Mouse (Mus musculus) liver, embryonic 13.5 days (tissue): ENCODE results near the gene Disp2. TPM values are rescaled to one million over a fixed set of nuclear protein-coding genes. Genes with fewer than 3 reads are reported as not detected.

Experiments used
- ATAC-seq: fragments of 200-750 bp; cut with Nextera tagmentation; 2 replicates; pipeline ENCODE4 v1.8.0; 2017; ENCODE audit warnings: low read depth, mild to moderate bottlenecking, moderate number of reproducible peaks, moderate library complexity
- DNase-seq: peaks from one replicate; pipeline ENCODE4 v3.0.0; 2022
- H3K27ac ChIP-seq: fragments of 300-500 bp; sonication (generic); 2 replicates; pipeline ENCODE4 v1.5.1; 2015; ENCODE audit warnings: moderate library complexity, mild to moderate bottlenecking, inconsistent platforms
- H3K27me3 ChIP-seq: fragments of 300-500 bp; sonication (generic); 2 replicates; pipeline ENCODE4 v1.6.1; 2015; ENCODE audit warnings: mild to moderate bottlenecking, inconsistent platforms
- H3K36me3 ChIP-seq: fragments of 300-500 bp; sonication (generic); 2 replicates; pipeline ENCODE4 v1.6.1; 2015; ENCODE audit warnings: mild to moderate bottlenecking, inconsistent platforms
- H3K4me1 ChIP-seq: fragments of 300-500 bp; sonication (generic); replicated peaks from 2 replicates; pipeline ENCODE4 v1.6.1; 2015; ENCODE audit warnings: inconsistent platforms
- H3K4me2 ChIP-seq: fragments of 300-500 bp; sonication (generic); 2 replicates; pipeline ENCODE4 v1.6.1; 2015; ENCODE audit warnings: inconsistent platforms, mild to moderate bottlenecking, moderate library complexity
- H3K4me3 ChIP-seq: fragments of 300-500 bp; sonication (generic); replicated peaks from 2 replicates; pipeline ENCODE4 v1.5.1; 2015; ENCODE audit warnings: mild to moderate bottlenecking, inconsistent platforms
- H3K9ac ChIP-seq: fragments of 300-500 bp; sonication (generic); 2 replicates; pipeline ENCODE4 v1.6.1; 2015; ENCODE audit warnings: mild to moderate bottlenecking, inconsistent platforms
- H3K9me3 ChIP-seq: fragments of 300-500 bp; sonication (generic); replicated peaks from 2 replicates; pipeline ENCODE4 v1.6.1; 2016; ENCODE audit warnings: inconsistent platforms
- WGBS: fragments of 180-500 bp; shearing (Covaris S2); methylation state at CpG from one replicate; pipeline ENCODE4 v1.1.7; 2015; ENCODE audit not compliant: insufficient replicate concordance; 5-methylcytosine and 5-hydroxymethylcytosine counted together
- polyA plus RNA-seq: library from polyadenylated mRNA; unstranded; fragments of >200 nt; fragmentation: Nextera tagmentation; extraction: Ambion mirVana; gene quantifications from 2 replicates; pipeline ENCODE4 v1.2.1, GENCODE M21; 2015

Gene Disp2
- polyA plus RNA-seq, 1 experiment from 2014 or later = 0.24 TPM

DNA sequence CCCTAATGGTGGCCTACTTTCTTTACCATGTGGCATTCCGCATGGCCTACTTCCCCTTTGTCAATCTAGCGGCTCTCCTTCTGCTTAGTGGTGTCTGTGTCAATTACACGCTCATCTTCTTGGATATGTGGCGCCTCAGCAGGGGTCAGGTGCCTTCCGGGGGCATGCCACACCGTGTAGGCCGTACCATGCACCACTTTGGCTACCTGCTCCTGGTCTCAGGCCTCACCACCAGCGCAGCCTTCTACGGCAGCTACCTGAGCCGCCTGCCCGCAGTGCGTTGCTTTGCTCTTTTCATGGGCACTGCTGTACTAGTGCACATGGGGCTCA is 10.7 kb downstream of the Disp2 start:
- Histone ChIP-seq H3K4me1 (peaks cover 62% of the 10 kb centered on the region), H3K27ac (no peak overlapping the region), H3K4me2 (peak overlapping the region; percentile 54), H3K27me3 (peaks cover 21% of the 10 kb centered on the region), H3K9me3 (no peaks in the 10 kb centered on the region), H3K9ac (peak overlapping the region; percentile 56), H3K36me3 (no peaks in the 10 kb centered on the region), H3K4me3 (peak overlapping the region; percentile 31)
- DNase-seq (no peak), ATAC-seq (no peak; the same call in 1 of the 2 replicates)
- 54% methylated on average over 12 of the region's 12 CpGs for WGBS

DNA sequence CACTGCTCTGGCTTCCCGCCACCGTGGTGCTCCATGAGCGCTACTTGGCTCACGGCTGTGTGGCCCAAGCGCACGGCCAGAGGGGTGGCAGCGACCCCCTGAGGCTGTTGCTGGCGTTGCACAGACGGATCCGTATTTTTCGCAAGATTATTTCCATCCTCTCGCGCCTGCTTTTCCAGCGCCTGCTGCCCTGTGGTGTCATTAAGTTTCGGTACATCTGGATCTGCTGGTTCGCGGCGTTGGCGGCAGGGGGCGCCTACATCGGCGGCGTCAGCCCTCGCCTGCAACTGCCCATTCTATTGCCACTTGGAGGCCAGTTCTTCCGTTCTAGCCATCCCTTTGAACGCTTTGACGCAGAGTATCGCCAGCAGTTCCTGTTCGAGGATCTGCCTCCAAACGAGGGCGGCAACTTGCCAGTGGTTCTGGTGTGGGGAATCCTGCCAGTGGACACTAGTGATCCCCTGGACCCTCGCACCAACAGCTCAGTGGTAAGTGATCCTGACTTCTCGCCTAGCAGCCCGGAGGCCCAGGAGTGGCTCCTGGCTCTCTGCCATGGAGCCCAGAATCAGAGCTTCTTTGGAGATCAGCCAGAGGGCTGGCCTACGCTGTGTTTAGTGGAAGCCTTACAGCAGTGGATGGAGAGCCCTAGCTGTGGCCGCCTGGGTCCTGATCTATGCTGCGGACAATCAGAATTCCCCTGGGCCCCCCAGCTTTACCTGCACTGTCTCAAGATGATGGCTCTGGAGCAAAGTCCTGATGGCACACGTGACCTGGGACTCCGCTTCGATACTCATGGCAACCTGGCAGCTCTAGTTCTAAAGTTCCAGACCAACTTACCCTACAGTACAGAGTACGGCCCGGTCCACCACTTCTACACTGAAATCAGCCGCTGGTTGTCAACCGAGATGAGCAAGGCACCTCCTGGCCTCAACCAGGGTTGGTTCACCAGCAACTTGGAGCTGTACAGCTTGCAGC is 11.3 kb downstream of the Disp2 start:
- WGBS = 31% methylated on average over 44 of the region's 44 CpGs
- Histone ChIP-seq H3K4me3 (peak overlapping the region; percentile 31), H3K27ac (peak overlapping the region; percentile 73), H3K4me1 (peaks cover 59% of the 10 kb centered on the region), H3K9me3 (no peaks in the 10 kb centered on the region), H3K36me3 (no peaks in the 10 kb centered on the region), H3K27me3 (peaks cover 15% of the 10 kb centered on the region), H3K4me2 (peak overlapping the region; percentile 54), H3K9ac (peak overlapping the region; percentile 56)
- ATAC-seq = peak; percentile 27; the same call in 1 of the 2 replicates
- DNase-seq = peak; percentile 65

DNA sequence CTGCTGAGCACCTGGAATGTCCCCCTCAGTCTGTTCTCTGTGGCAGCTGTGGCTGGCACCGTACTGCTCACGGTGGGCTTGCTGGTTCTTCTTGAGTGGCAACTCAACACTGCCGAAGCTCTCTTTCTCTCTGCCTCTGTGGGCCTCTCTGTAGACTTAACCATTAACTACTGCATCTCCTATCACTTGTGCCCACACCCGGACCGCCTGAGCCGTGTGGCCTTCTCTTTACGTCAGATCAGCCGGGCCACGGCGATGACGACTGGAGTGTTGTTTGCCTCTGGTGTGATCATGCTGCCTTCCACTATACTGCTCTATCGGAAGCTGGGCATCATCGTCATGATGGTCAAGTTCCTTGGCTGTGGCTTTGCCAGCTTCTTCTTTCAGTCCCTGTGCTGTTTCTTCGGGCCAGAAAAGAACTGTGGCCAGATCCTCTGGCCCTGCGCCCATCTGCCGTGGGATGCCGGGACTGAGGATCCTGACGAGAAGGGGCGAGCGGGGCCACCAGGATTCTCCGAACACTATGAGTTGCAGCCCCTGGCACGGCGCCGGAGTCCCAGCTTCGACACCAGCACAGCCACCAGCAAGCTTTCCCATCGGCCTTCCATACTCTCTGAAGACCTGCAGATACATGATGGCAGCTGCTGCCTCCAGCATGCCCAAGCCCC is 12.2 kb downstream of the Disp2 start:
- Histone ChIP-seq H3K4me2 (peak overlapping the region; percentile 54), H3K4me1 (peaks cover 50% of the 10 kb centered on the region), H3K9me3 (no peaks in the 10 kb centered on the region), H3K9ac (peak overlapping the region; percentile 19; the same call in 1 of the 2 replicates), H3K27ac (peak overlapping the region; percentile 73), H3K27me3 (peaks cover 20% of the 10 kb centered on the region), H3K4me3 (no peak overlapping the region), H3K36me3 (no peaks in the 10 kb centered on the region)
- ATAC-seq = peak; percentile 83
- DNase-seq = peak; percentile 29
- WGBS = 77% methylated on average over 26 of the region's 26 CpGs

DNA sequence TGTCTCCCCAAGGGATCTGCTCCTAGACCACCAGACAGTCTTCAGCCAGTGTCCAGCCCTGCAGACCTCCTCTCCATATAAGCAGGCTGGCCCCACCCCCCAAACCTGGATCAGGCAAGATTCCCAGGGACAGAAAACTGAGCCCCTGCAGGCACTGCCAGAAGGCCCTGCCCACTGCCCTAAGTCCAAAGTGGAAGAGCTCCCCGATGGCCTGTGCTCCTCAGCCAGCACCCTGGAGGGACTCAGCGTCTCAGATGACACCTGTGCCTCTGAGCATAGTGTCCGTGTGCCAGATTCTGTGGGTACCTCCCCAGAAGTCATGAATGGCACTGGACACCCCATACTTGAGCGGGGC is 12.7 kb downstream of the Disp2 start:
- Histone ChIP-seq H3K9me3 (no peaks in the 10 kb centered on the region), H3K27ac (no peak overlapping the region), H3K4me3 (no peak overlapping the region), H3K9ac (no peak overlapping the region), H3K4me1 (peaks cover 45% of the 10 kb centered on the region), H3K27me3 (peaks cover 20% of the 10 kb centered on the region), H3K36me3 (no peaks in the 10 kb centered on the region), H3K4me2 (0 out of 2 replicates have a peak overlapping the region, but pooled peaks have one; percentile 54)
- ATAC-seq (no peak), DNase-seq (no peak)
- WGBS = 76% methylated on average over 4 of the region's 4 CpGs

DNA sequence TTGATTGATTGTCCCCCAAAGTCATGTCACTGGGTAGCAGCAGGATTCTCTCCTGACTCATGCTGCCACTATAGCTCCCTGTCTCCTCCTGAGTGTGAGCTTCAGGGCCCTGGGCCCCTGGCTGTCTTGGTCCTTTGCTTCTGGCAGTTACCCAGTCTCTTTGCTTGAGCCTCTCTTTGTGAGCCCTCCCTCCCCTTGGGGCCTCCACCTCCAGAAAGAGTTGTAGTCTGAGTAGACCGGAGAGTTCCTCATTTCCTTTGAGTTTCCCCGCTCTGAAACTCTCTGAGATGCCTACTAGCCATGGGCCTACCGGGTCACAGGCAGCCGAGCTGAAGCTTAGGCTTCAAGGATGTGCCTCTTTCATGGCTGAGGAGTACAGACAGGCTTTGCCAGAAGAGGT is 14.1 kb downstream of the Disp2 start:
- 46% methylated on average over 4 of the region's 4 CpGs for WGBS
- H3K27ac ChIP-seq = peak overlapping the region; percentile 40; the same call in 1 of the 2 replicates

DNA sequence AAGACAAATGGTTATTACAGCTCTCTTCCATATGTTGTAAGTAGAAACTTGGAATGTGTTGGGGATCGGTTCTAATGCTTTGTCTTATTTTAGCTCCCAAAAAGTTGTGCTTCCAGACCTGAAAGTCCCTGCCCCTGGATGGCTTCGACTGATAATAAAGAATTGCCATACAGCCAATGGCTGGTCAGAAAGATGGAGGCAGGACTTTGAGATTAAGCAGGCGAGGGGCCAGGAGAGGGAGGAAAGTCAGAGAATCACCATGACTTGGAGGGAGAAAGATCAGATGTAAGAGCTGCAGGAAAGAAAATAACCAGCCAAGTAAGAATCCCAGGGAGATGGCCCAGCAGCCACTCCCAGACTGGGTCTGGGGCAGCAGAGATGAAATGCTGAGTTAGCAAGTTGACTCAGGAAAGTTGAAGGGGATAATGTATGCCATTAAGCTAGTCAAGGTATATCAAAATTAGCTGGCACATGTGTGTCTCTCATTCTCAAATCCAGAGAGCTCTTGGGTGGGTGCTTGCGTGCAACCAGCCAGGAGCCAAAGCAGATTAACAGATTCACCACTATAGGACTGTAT is 23.1 kb downstream of the Disp2 start:
- WGBS = 25% methylated on average over 4 of the region's 4 CpGs
- Histone ChIP-seq H3K9ac (peak overlapping the region; percentile 72), H3K4me3 (peak overlapping the region; percentile 52), H3K27me3 (no peaks in the 10 kb centered on the region), H3K9me3 (0 out of 2 replicates have a peak, but pooled peaks cover 2% of the 10 kb centered on the region), H3K4me1 (peaks cover 64% of the 10 kb centered on the region), H3K4me2 (peak overlapping the region; percentile 72), H3K27ac (peak overlapping the region; percentile 97), H3K36me3 (no peaks in the 10 kb centered on the region)
- peak; percentile 59 for DNase-seq
- ATAC-seq = peak; percentile 90

More for the DNA sequence above, 14.1 kb downstream of the Disp2 start:
- Histone ChIP-seq H3K4me1 (peaks cover 43% of the 10 kb centered on the region), H3K27me3 (peaks cover 20% of the 10 kb centered on the region), H3K4me2 (no peak overlapping the region), H3K36me3 (no peaks in the 10 kb centered on the region), H3K9me3 (0 out of 2 replicates have a peak, but pooled peaks cover 2% of the 10 kb centered on the region), H3K4me3 (no peak overlapping the region), H3K9ac (peak overlapping the region; percentile 15; the same call in 1 of the 2 replicates)
- DNase-seq = no peak
- ATAC-seq = no peak

DNA sequence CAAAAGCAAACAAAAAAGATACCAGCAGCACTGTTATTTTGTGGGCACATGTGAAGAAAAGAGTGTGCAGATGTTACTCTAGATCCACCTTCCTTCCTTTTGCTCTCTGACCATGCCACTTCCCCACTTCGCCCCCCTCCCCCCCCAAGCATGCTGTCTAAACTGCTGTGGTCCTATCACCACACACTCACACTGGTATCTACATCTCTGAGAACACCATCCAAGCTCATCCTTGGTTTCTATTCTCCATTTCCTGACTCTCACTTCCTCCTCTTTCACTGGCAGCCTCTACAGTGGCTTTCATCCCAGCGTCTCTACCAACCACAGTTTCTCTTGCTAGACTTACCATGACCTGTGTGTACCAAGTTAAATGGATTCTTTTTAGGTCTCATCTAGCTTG is 25.0 kb downstream of the Disp2 start:
- Histone ChIP-seq H3K4me2 (peak overlapping the region; percentile 34; the same call in 1 of the 2 replicates), H3K4me1 (peaks cover 64% of the 10 kb centered on the region)
- 26% methylated on average over 2 of the region's 2 CpGs for WGBS

DNA sequence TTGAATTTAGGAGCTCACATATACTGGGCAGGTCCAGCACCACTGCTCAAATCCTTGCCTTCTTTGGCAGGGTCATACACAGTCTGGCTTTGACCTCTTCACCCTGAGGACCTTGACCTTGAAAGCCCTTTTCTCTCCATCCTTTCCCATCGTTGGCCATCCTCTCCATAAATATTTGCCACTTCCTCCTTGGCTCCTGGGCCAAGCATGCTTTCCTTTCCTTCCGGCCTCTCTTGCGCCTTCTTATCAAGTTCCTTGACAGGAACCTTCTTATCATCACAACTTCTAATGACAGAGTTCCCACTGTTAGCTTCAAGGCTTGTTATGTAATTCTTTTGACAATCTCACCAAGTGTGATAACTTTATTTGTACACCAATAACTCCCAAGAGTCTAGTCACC is 25.6 kb downstream of the Disp2 start:
- DNase-seq (no peak), ATAC-seq (peak; percentile 26; the same call in 1 of the 2 replicates)
- no peaks in the 10 kb centered on the region for H3K9me3 ChIP-seq
- peak overlapping the region; percentile 38; the same call in 1 of the 2 replicates for H3K9ac ChIP-seq
- 11% methylated on average over 3 of the region's 3 CpGs for WGBS
- no peaks in the 10 kb centered on the region for H3K36me3 ChIP-seq
- peaks cover 64% of the 10 kb centered on the region for H3K4me1 ChIP-seq
- peak overlapping the region; percentile 97 for H3K27ac ChIP-seq
- H3K4me2 ChIP-seq = peak overlapping the region; percentile 34; the same call in 1 of the 2 replicates
- no peaks in the 10 kb centered on the region for H3K27me3 ChIP-seq
- no peak overlapping the region for H3K4me3 ChIP-seq

More for the DNA sequence above, 25.0 kb downstream of the Disp2 start:
- Histone ChIP-seq H3K4me3 (no peak overlapping the region), H3K36me3 (no peaks in the 10 kb centered on the region), H3K9ac (0 out of 2 replicates have a peak overlapping the region, but pooled peaks have one; percentile 30), H3K27me3 (no peaks in the 10 kb centered on the region), H3K27ac (peak overlapping the region; percentile 97), H3K9me3 (no peaks in the 10 kb centered on the region)
- no peak for DNase-seq
- no peak for ATAC-seq

DNA sequence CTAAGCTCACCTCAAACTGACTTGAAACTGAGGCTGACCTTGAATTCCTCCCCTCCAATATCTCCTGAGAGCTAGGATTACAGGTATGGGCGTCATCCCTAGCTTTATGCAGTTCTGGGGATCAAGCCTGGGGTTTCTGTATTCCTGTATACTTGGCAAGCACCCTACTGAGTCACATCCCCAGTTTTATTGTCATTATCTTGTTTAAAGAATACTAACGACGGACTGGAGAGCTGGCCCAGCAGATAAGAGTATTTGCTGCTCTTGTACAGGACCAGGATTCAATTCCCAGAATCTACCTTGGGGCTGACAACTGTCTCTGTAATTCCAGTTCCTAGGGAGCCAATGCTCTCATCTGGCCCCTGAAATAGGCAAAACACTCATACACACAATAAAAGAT is 26.2 kb downstream of the Disp2 start:
- Histone ChIP-seq H3K27ac (peak overlapping the region; percentile 97), H3K27me3 (no peaks in the 10 kb centered on the region), H3K9me3 (no peaks in the 10 kb centered on the region), H3K9ac (peak overlapping the region; percentile 37; the same call in 1 of the 2 replicates), H3K4me2 (peak overlapping the region; percentile 34), H3K36me3 (no peaks in the 10 kb centered on the region), H3K4me3 (no peak overlapping the region), H3K4me1 (peaks cover 58% of the 10 kb centered on the region)
- 18% methylated on average over 3 of the region's 3 CpGs for WGBS
- DNase-seq (no peak), ATAC-seq (peak; percentile 61)

DNA sequence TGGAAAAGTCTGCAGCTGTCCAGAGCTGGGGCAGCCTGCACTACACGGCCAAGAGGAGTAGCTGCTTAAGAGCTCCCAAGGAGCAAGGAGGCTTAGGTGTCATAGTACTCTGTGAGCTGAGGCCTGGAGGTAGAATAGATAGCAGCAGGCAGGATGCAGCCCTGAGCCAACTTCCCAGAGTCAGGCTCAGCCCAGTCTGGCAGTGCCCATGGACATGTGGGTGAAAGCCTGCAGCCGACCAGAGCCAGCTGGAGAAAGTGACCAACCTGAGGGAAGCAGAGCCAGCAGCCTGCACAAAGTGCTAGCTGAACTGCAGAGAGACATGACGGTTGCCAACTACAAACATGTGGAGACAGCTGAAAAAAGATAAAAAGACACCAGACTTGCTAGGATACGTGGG is 27.3 kb downstream of the Disp2 start:
- no peaks in the 10 kb centered on the region for H3K27me3 ChIP-seq
- peaks cover 49% of the 10 kb centered on the region for H3K4me1 ChIP-seq
- no peaks in the 10 kb centered on the region for H3K36me3 ChIP-seq
- H3K9me3 ChIP-seq = no peaks in the 10 kb centered on the region
- ATAC-seq (no peak), DNase-seq (no peak)
- H3K4me3 ChIP-seq = no peak overlapping the region
- peak overlapping the region; percentile 3; the same call in 1 of the 2 replicates for H3K9ac ChIP-seq
- WGBS = 54% methylated on average over 4 of the region's 4 CpGs
- H3K4me2 ChIP-seq = no peak overlapping the region
- peak overlapping the region; percentile 97 for H3K27ac ChIP-seq

DNA sequence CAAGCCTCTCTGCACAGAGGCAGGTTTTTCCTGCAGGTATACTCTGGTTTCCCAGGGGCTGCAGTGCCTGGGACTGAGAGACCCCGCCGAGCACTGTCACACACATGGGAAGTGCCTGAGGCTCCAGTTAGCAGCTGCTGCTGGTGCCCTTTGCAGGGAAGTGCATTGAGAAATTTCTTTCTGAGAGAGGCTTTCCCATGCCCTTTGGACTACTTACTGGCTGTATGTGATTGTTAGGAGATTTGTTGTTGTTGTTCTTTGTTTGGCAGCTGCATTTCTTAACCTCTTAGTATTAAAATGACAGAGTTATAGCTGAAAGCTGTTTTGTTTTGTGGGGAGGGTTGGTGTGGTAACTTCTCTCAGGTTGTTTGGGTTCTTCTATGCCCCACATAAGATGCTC is 31.3 kb downstream of the Disp2 start:
- DNase-seq (no peak), ATAC-seq (no peak)
- Histone ChIP-seq H3K36me3 (peaks cover 8% of the 10 kb centered on the region), H3K4me2 (no peak overlapping the region), H3K9ac (no peak overlapping the region), H3K4me3 (no peak overlapping the region), H3K27me3 (no peaks in the 10 kb centered on the region), H3K27ac (no peak overlapping the region), H3K9me3 (no peaks in the 10 kb centered on the region), H3K4me1 (peaks cover 38% of the 10 kb centered on the region)
- WGBS = 59% methylated on average over 2 of the region's 2 CpGs
